Comparison of ENCODE assay signal across 31 mouse cellular contexts in the genomic region with DNA sequence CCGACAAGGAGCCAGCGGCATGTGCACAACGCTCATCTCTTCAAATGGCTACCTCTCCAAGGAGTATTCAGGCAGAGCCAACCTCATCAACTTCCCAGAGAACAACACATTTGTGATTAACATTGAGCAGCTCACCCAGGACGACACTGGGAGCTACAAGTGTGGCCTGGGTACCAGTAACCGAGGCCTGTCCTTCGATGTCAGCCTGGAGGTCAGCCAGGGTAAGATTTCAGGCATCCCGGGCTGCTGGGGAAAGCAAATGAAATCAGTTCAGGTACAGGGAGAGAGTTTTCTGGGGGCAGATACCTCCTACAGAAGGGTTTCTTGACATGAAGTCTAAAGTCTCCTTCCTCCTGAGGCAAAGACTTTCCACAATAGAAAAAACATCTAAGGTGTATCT. TPM values are rescaled to one million over a fixed set of nuclear protein-coding genes. Genes with fewer than 3 reads are reported as not detected.
A peak's percentile ranks its signal among the peaks of the same experiment; 100 is the strongest.
DNase-seq lines count a peak whose midpoint lies in the region; ATAC-seq and TF ChIP-seq lines count a peak whose summit lies in the region.
"Had no signal": no experiment of that assay in that cellular context is flagged by ENCODE, and none has a peak within 500 bp of the region (broad histone marks: within the 10 kb centered on the region; RNA-seq: fewer than 3 reads in every experiment).

No protein-coding gene starts in this region.

- no peaks in the 10 kb centered on the region for H3K36me3 ChIP-seq in kidney, adult 2 months (ENCODE audit: control insufficient read depth, insufficient read depth, low read length)
- H3K36me3 ChIP-seq in liver, postnatal 0 days (replicated peaks; ENCODE audit: insufficient read depth, low read length) = no peaks in the 10 kb centered on the region
- H3K36me3 ChIP-seq in liver, embryonic 12.5 days = no peaks in the 10 kb centered on the region
- H3K36me3 ChIP-seq: forebrain, embryonic 10.5 days; forebrain, embryonic 15.5 days; G1E; heart, embryonic 10.5 days; heart, embryonic 13.5 days; hindbrain, embryonic 12.5 days; hindbrain, embryonic 15.5 days had no signal

- peaks cover 23% of the 10 kb centered on the region for H3K4me1 ChIP-seq in kidney, adult 2 months (ENCODE audit: control insufficient read depth, insufficient read depth, low read length)
- H3K4me1 ChIP-seq in liver, postnatal 0 days (ENCODE audit: insufficient read depth) = peaks cover 3% of the 10 kb centered on the region
- H3K4me1 ChIP-seq in liver, embryonic 12.5 days = 0 out of 2 replicates have a peak, but pooled peaks cover 3% of the 10 kb centered on the region
- H3K4me1 ChIP-seq: forebrain, embryonic 10.5 days; forebrain, embryonic 15.5 days; heart, embryonic 10.5 days; heart, embryonic 13.5 days; hindbrain, embryonic 12.5 days; hindbrain, embryonic 15.5 days had no signal

- no peak for TF ChIP-seq EP300 in liver, postnatal 0 days (IDR thresholded peaks at IDR 0.05; ENCODE audit: low read depth)

- ATAC-seq in liver, postnatal 0 days = no peak
- ATAC-seq in liver, embryonic 12.5 days = no peak
- ATAC-seq: forebrain, embryonic 15.5 days; Patski had no signal

- no peaks in the 10 kb centered on the region for H3K27me3 ChIP-seq in kidney, adult 2 months (replicated peaks; ENCODE audit: control insufficient read depth, insufficient read depth, low read length)
- no peaks in the 10 kb centered on the region for H3K27me3 ChIP-seq in liver, postnatal 0 days (ENCODE audit: insufficient read depth, low read length)
- no peaks in the 10 kb centered on the region for H3K27me3 ChIP-seq in liver, embryonic 12.5 days (replicated peaks)
- H3K27me3 ChIP-seq: CH12.LX; forebrain, embryonic 15.5 days; heart, embryonic 13.5 days; hindbrain, embryonic 12.5 days; hindbrain, embryonic 15.5 days had no signal

- H3K9me3 ChIP-seq in liver, postnatal 0 days (ENCODE audit: low read length) = no peaks in the 10 kb centered on the region
- no peaks in the 10 kb centered on the region for H3K9me3 ChIP-seq in liver, embryonic 12.5 days (replicated peaks)
- H3K9me3 ChIP-seq: forebrain, embryonic 10.5 days; forebrain, embryonic 15.5 days; G1E; heart, embryonic 10.5 days; heart, embryonic 13.5 days; hindbrain, embryonic 12.5 days; hindbrain, embryonic 15.5 days had no signal

- H3K4me2 ChIP-seq in liver, postnatal 0 days (ENCODE audit: low read depth, low read length) = no peak overlapping the region
- no peak overlapping the region for H3K4me2 ChIP-seq in liver, embryonic 12.5 days
- H3K4me2 ChIP-seq: forebrain, embryonic 15.5 days; heart, embryonic 13.5 days; hindbrain, embryonic 12.5 days; hindbrain, embryonic 15.5 days had no signal

- 79% methylated on average over 7 of the region's 7 CpGs for WGBS in kidney, adult 2 months
- WGBS in liver, postnatal 0 days (ENCODE audit: insufficient replicate concordance) = 82% methylated on average over 7 of the region's 7 CpGs
- WGBS in liver, embryonic 12.5 days (ENCODE audit: insufficient replicate concordance) = 77% methylated on average over 7 of the region's 7 CpGs

- peak; percentile 51 for DNase-seq in heart, adult 11 months
- DNase-seq in heart, postnatal 4 days = no peak
- DNase-seq in kidney, adult 2 months = no peak
- no peak for DNase-seq in kidney, postnatal 14 days
- no peak for DNase-seq in liver, postnatal 0 days
- no peak for DNase-seq in right cerebral cortex, postnatal 14 days
- DNase-seq: adrenal gland, postnatal 10 days; adrenal gland, postnatal 36 days; B cell, adult 2 months; cerebellum, adult 18-20 months; cerebellum, adult 9-10 months; cerebellum, postnatal 14 days; gastrocnemius, postnatal 25 days; heart, adult 2 months; heart, postnatal 14 days had no signal

- H3K27ac ChIP-seq in kidney, adult 2 months (ENCODE audit: insufficient read depth, low read depth, low read length) = peak overlapping the region; percentile 51
- peak overlapping the region; percentile 51 for H3K27ac ChIP-seq in liver, postnatal 0 days (ENCODE audit: low read depth)
- no peak overlapping the region for H3K27ac ChIP-seq in liver, embryonic 12.5 days
- H3K27ac ChIP-seq: forebrain, embryonic 10.5 days; forebrain, embryonic 15.5 days; heart, adult 2 months; heart, embryonic 10.5 days; heart, embryonic 13.5 days; hindbrain, embryonic 12.5 days; hindbrain, embryonic 15.5 days had no signal

- TF ChIP-seq CTCF in kidney, adult 2 months (conservative IDR thresholded peaks at IDR 0.05; ENCODE audit: insufficient read depth, insufficient read length, low read depth, low read length) = no peak
- no peak for TF ChIP-seq CTCF in liver, postnatal 0 days (IDR thresholded peaks at IDR 0.05; ENCODE audit: low read depth)

- H3K4me3 ChIP-seq in kidney, adult 2 months (ENCODE audit: insufficient read depth, low read depth, low read length) = no peak overlapping the region
- no peak overlapping the region for H3K4me3 ChIP-seq in liver, postnatal 0 days (ENCODE audit: low read depth, low read length)
- no peak overlapping the region for H3K4me3 ChIP-seq in liver, embryonic 12.5 days
- H3K4me3 ChIP-seq: forebrain, embryonic 10.5 days; forebrain, embryonic 15.5 days; heart, adult 2 months; heart, embryonic 10.5 days; heart, embryonic 13.5 days; hindbrain, embryonic 12.5 days; hindbrain, embryonic 15.5 days had no signal

- TF ChIP-seq POLR2A in kidney, adult 2 months (IDR thresholded peaks at IDR 0.05; ENCODE audit: low read depth, low read length) = no peak

- H3K9ac ChIP-seq in liver, postnatal 0 days (replicated peaks) = no peak overlapping the region
- no peak overlapping the region for H3K9ac ChIP-seq in liver, embryonic 12.5 days
- H3K9ac ChIP-seq: forebrain, embryonic 15.5 days; heart, embryonic 13.5 days; hindbrain, embryonic 12.5 days; hindbrain, embryonic 15.5 days had no signal

RNA-seq across cellular contexts. Expression of gene Pigr, which starts 15.1 kb away (rescaled TPM):
- not detected for total RNA-seq in heart, postnatal 4 days (2021)
- polyA plus RNA-seq in kidney, adult 2 months (2012; rRNA removed) = 16.9 and 26.4 TPM in 2 replicates
- polyA plus RNA-seq in liver, postnatal 0 days (2015; fragmentation: Nextera tagmentation; extraction: Ambion mirVana) = 1.2 TPM in 2 replicates
- polyA plus RNA-seq in liver, embryonic 12.5 days (2016; fragmentation: Nextera tagmentation; extraction: Ambion mirVana) = 0.11 and 0.13 TPM in 2 replicates
- total RNA-seq: gastrocnemius, postnatal 25 days; heart, adult 2 months; hematopoietic stem cell, adult 5-6 weeks had no signal
- polyA plus RNA-seq: embryonic facial prominence, embryonic 11.5 days; embryonic facial prominence, embryonic 14.5 days; forebrain, embryonic 10.5 days; forebrain, embryonic 15.5 days; G1E; heart, embryonic 10.5 days; heart, embryonic 13.5 days; hindbrain, embryonic 12.5 days; hindbrain, embryonic 15.5 days; Patski had no signal

RNA-seq across cellular contexts. Expression of gene Fcmr, which starts 23.8 kb away (rescaled TPM):
- total RNA-seq in heart, postnatal 4 days (2021) = 1 to 10 TPM in 1 of 2 experiments, under 1 TPM in 1; 0.63 to 1.2 TPM
- 5.3 and 16.2 TPM in 2 replicates for polyA plus RNA-seq in kidney, adult 2 months (2012; rRNA removed)
- 1.00 and 1.1 TPM in 2 replicates for polyA plus RNA-seq in liver, postnatal 0 days (2015; fragmentation: Nextera tagmentation; extraction: Ambion mirVana)
- not detected in 2 replicates for polyA plus RNA-seq in liver, embryonic 12.5 days (2016; fragmentation: Nextera tagmentation; extraction: Ambion mirVana)
- total RNA-seq: adrenal gland, postnatal 36 days; G1E; gastrocnemius, adult 8-10 months; gastrocnemius, postnatal 25 days; hematopoietic stem cell, adult 5-6 weeks had no signal
- polyA plus RNA-seq: embryonic facial prominence, embryonic 11.5 days; embryonic facial prominence, embryonic 14.5 days; forebrain, embryonic 10.5 days; forebrain, embryonic 15.5 days; G1E; hindbrain, embryonic 12.5 days; Patski had no signal

RNA-seq across cellular contexts. Expression of gene Fcamr, which starts 40.9 kb away (rescaled TPM):
- total RNA-seq in heart, postnatal 4 days (2021) = under 1 TPM; 0.38 to 0.76 TPM
- polyA plus RNA-seq in kidney, adult 2 months (2012; rRNA removed) = 4.0 and 4.2 TPM in 2 replicates
- not detected in 2 replicates for polyA plus RNA-seq in liver, postnatal 0 days (2015; fragmentation: Nextera tagmentation; extraction: Ambion mirVana)
- not detected in 2 replicates for polyA plus RNA-seq in liver, embryonic 12.5 days (2016; fragmentation: Nextera tagmentation; extraction: Ambion mirVana)
- total RNA-seq: adrenal gland, postnatal 36 days; G1E; gastrocnemius, adult 8-10 months; gastrocnemius, postnatal 25 days; hematopoietic stem cell, adult 5-6 weeks had no signal
- polyA plus RNA-seq: embryonic facial prominence, embryonic 11.5 days; forebrain, embryonic 10.5 days; forebrain, embryonic 15.5 days; G1E; heart, embryonic 10.5 days; heart, embryonic 13.5 days; heart, embryonic 16.5 days; hindbrain, embryonic 12.5 days; hindbrain, embryonic 15.5 days had no signal

RNA-seq across cellular contexts. Expression of gene Il24, which starts 45.6 kb away (rescaled TPM):
- not detected for total RNA-seq in heart, postnatal 4 days (2021)
- 0.06 TPM in 1 of 2 replicates, not detected in the other for polyA plus RNA-seq in kidney, adult 2 months (2012; rRNA removed)
- polyA plus RNA-seq in liver, postnatal 0 days (2015; fragmentation: Nextera tagmentation; extraction: Ambion mirVana) = not detected in 2 replicates
- not detected in 2 replicates for polyA plus RNA-seq in liver, embryonic 12.5 days (2016; fragmentation: Nextera tagmentation; extraction: Ambion mirVana)
- total RNA-seq: adrenal gland, adult 18-20 months; adrenal gland, postnatal 10 days; adrenal gland, postnatal 36 days; CH12.LX; G1E; gastrocnemius, adult 8-10 months; gastrocnemius, postnatal 25 days; heart, adult 2 months; heart, postnatal 14 days; hematopoietic stem cell, adult 5-6 weeks had no signal
- polyA plus RNA-seq: embryonic facial prominence, embryonic 11.5 days; embryonic facial prominence, embryonic 14.5 days; forebrain, embryonic 10.5 days; forebrain, embryonic 15.5 days; G1E; heart, adult 2 months; heart, embryonic 10.5 days; heart, embryonic 13.5 days; heart, embryonic 16.5 days; hindbrain, embryonic 12.5 days; hindbrain, embryonic 15.5 days had no signal
